Mouse (Mus musculus) embryonic fibroblast, embryonic 13.5 days (primary cell): Measurements from ENCODE around the gene Acad9.

Experiments used
- CTCF ChIP-seq: IDR thresholded peaks from 2 replicates; pipeline ENCODE4 v1.5.1; 2011; ENCODE audit warnings: mild to moderate bottlenecking, control low read depth, low read length, moderate library complexity, borderline replicate concordance; ENCODE audit not compliant: insufficient read depth
- POLR2A ChIP-seq: IDR thresholded peaks from 2 replicates; pipeline ENCODE4 v1.6.1; 2011; ENCODE audit warnings: low read depth, mild to moderate bottlenecking, control low read depth, low read length, moderate library complexity

GRCm38 (mm10) chr3:36045086-36045485, 20.7 kb upstream of the Acad9 start:
- no peak for TF ChIP-seq CTCF
- no peak for TF ChIP-seq POLR2A
